Mouse (Mus musculus): ENCODE results near the gene Mrps26. TPM values are rescaled to one million over a fixed set of nuclear protein-coding genes. Genes with fewer than 3 reads are reported as not detected.

The Mrps26 gene
- total RNA-seq, 2 experiments from 2014 or later = 13.7 to 15.0 TPM

Other genes with a start within 250 kb of the Mrps26 start
- not detected in 2 replicates for gene Cpxm1, start 166.2 kb upstream of the Mrps26 start, total RNA-seq (2015; ENCODE audit: low replicate concordance)
- not detected in 2 replicates for gene Cpxm1, start 166.2 kb upstream of the Mrps26 start, total RNA-seq (2017; ENCODE audit: low replicate concordance)
- not detected in 2 replicates for gene Gm28372, start 158.5 kb upstream of the Mrps26 start, total RNA-seq (2015; ENCODE audit: low replicate concordance)
- gene Gm28372, start 158.5 kb upstream of the Mrps26 start, total RNA-seq (2017; ENCODE audit: low replicate concordance) = not detected in 2 replicates
- gene 1700020A23Rik, start 158.5 kb upstream of the Mrps26 start, total RNA-seq (2015; ENCODE audit: low replicate concordance) = not detected in 2 replicates
- not detected in 2 replicates for gene 1700020A23Rik, start 158.5 kb upstream of the Mrps26 start, total RNA-seq (2017; ENCODE audit: low replicate concordance)
- not detected in 2 replicates for gene Tmem239, start 157.3 kb upstream of the Mrps26 start, total RNA-seq (2015; ENCODE audit: low replicate concordance)
- gene Tmem239, start 157.3 kb upstream of the Mrps26 start, total RNA-seq (2017; ENCODE audit: low replicate concordance) = not detected in 2 replicates
- 35.1 and 78.4 TPM in 2 replicates for gene Vps16, start 139.4 kb upstream of the Mrps26 start, total RNA-seq (2015; ENCODE audit: low replicate concordance)
- 37.1 and 47.7 TPM in 2 replicates for gene Vps16, start 139.4 kb upstream of the Mrps26 start, total RNA-seq (2017; ENCODE audit: low replicate concordance)
- 2.1 and 6.0 TPM in 2 replicates for gene Pced1a, start 139.0 kb upstream of the Mrps26 start, total RNA-seq (2015; ENCODE audit: low replicate concordance)
- 1.7 and 2.8 TPM in 2 replicates for gene Pced1a, start 139.0 kb upstream of the Mrps26 start, total RNA-seq (2017; ENCODE audit: low replicate concordance)
- gene Ptpra, start 113.5 kb upstream of the Mrps26 start, total RNA-seq (2015; ENCODE audit: low replicate concordance) = 29.9 and 39.8 TPM in 2 replicates
- 42.1 and 53.9 TPM in 2 replicates for gene Ptpra, start 113.5 kb upstream of the Mrps26 start, total RNA-seq (2017; ENCODE audit: low replicate concordance)
- gene Oxt, start 12.4 kb downstream of the Mrps26 start, total RNA-seq (2015; ENCODE audit: low replicate concordance) = not detected in 2 replicates
- gene Oxt, start 12.4 kb downstream of the Mrps26 start, total RNA-seq (2017; ENCODE audit: low replicate concordance) = not detected in 2 replicates
- not detected in 2 replicates for gene Avp, start 18.8 kb downstream of the Mrps26 start, total RNA-seq (2015; ENCODE audit: low replicate concordance)
- not detected in 2 replicates for gene Avp, start 18.8 kb downstream of the Mrps26 start, total RNA-seq (2017; ENCODE audit: low replicate concordance)
- gene Fastkd5, start 66.3 kb downstream of the Mrps26 start, total RNA-seq (2015; ENCODE audit: low replicate concordance) = 0.84 and 2.9 TPM in 2 replicates
- gene Fastkd5, start 66.3 kb downstream of the Mrps26 start, total RNA-seq (2017; ENCODE audit: low replicate concordance) = 7.1 and 9.1 TPM in 2 replicates
- 1.7 and 3.8 TPM in 2 replicates for gene Ubox5, start 66.3 kb downstream of the Mrps26 start, total RNA-seq (2015; ENCODE audit: low replicate concordance)
- gene Ubox5, start 66.3 kb downstream of the Mrps26 start, total RNA-seq (2017; ENCODE audit: low replicate concordance) = 0.68 and 0.98 TPM in 2 replicates
- not detected in 2 replicates for gene Lzts3, start 79.1 kb downstream of the Mrps26 start, total RNA-seq (2015; ENCODE audit: low replicate concordance)
- gene Lzts3, start 79.1 kb downstream of the Mrps26 start, total RNA-seq (2017; ENCODE audit: low replicate concordance) = 0.43 and 0.84 TPM in 2 replicates
- 20.9 and 28.2 TPM in 2 replicates for gene Ddrgk1, start 100.9 kb downstream of the Mrps26 start, total RNA-seq (2015; ENCODE audit: low replicate concordance)
- 19.8 and 30.0 TPM in 2 replicates for gene Ddrgk1, start 100.9 kb downstream of the Mrps26 start, total RNA-seq (2017; ENCODE audit: low replicate concordance)
- gene Itpa, start 103.9 kb downstream of the Mrps26 start, total RNA-seq (2015; ENCODE audit: low replicate concordance) = 11.3 and 13.0 TPM in 2 replicates
- gene Itpa, start 103.9 kb downstream of the Mrps26 start, total RNA-seq (2017; ENCODE audit: low replicate concordance) = 12.8 and 16.2 TPM in 2 replicates
- gene Slc4a11, start 133.8 kb downstream of the Mrps26 start, total RNA-seq (2015; ENCODE audit: low replicate concordance) = not detected in 2 replicates
- not detected in 2 replicates for gene Slc4a11, start 133.8 kb downstream of the Mrps26 start, total RNA-seq (2017; ENCODE audit: low replicate concordance)

All from erythroblast, adult 5-6 weeks (primary cell).